27 mouse cellular contexts compared by ENCODE assay signal in genomic region chr14:55065391-55065790, GRCm38 (mm10). TPM values are rescaled to one million over a fixed set of nuclear protein-coding genes. Genes with fewer than 3 reads are reported as not detected.
DNase-seq lines count a peak whose midpoint lies in the region; ATAC-seq and TF ChIP-seq lines count a peak whose summit lies in the region.
"Had no signal": no experiment of that assay in that cellular context is flagged by ENCODE, and none has a peak within 500 bp of the region (broad histone marks: within the 10 kb centered on the region; RNA-seq: fewer than 3 reads in every experiment).

No protein-coding gene starts in this region.

- H3K27ac ChIP-seq in forebrain, postnatal 0 days (ENCODE audit: low read depth, low read length) = peak overlapping the region; percentile 50
- H3K27ac ChIP-seq in forebrain, embryonic 10.5 days = no peak overlapping the region
- 0 out of 2 replicates have a peak overlapping the region, but pooled peaks have one; percentile 18 for H3K27ac ChIP-seq in midbrain, postnatal 0 days (ENCODE audit: low read depth, low read length)
- H3K27ac ChIP-seq in midbrain, embryonic 13.5 days = no peak overlapping the region
- H3K27ac ChIP-seq: embryonic facial prominence, embryonic 15.5 days; hindbrain, embryonic 15.5 days; kidney, postnatal 0 days; limb, embryonic 12.5 days; macrophage; neural tube, embryonic 15.5 days had no signal

- H3K4me3 ChIP-seq in forebrain, postnatal 0 days (ENCODE audit: low read depth, low read length) = no peak overlapping the region
- no peak overlapping the region for H3K4me3 ChIP-seq in forebrain, embryonic 10.5 days
- no peak overlapping the region for H3K4me3 ChIP-seq in midbrain, postnatal 0 days (ENCODE audit: low read depth, low read length)
- no peak overlapping the region for H3K4me3 ChIP-seq in midbrain, embryonic 13.5 days (replicated peaks)
- H3K4me3 ChIP-seq: embryonic facial prominence, embryonic 15.5 days; forebrain, embryonic 13.5 days; hindbrain, embryonic 15.5 days; limb, embryonic 12.5 days; neural tube, embryonic 15.5 days had no signal

- ATAC-seq in forebrain, postnatal 0 days = no peak
- ATAC-seq in midbrain, postnatal 0 days (ENCODE audit: low FRiP score) = no peak
- ATAC-seq in midbrain, embryonic 13.5 days = no peak
- ATAC-seq: forebrain, embryonic 13.5 days; lung, postnatal 0 days; midbrain, embryonic 16.5 days; Patski had no signal

- H3K27me3 ChIP-seq in forebrain, postnatal 0 days (ENCODE audit: insufficient read depth, low read length) = no peaks in the 10 kb centered on the region
- peaks cover 39% of the 10 kb centered on the region for H3K27me3 ChIP-seq in forebrain, embryonic 10.5 days (ENCODE audit: poor library complexity, severe bottlenecking)
- H3K27me3 ChIP-seq in midbrain, postnatal 0 days (ENCODE audit: insufficient read depth, low read length) = no peaks in the 10 kb centered on the region
- H3K27me3 ChIP-seq in midbrain, embryonic 13.5 days = no peaks in the 10 kb centered on the region
- H3K27me3 ChIP-seq: embryonic facial prominence, embryonic 15.5 days; forebrain, embryonic 13.5 days; hindbrain, embryonic 15.5 days; neural tube, embryonic 15.5 days; Patski had no signal

- WGBS in forebrain, postnatal 0 days = 84% methylated on average over 13 of the region's 13 CpGs
- WGBS in forebrain, embryonic 10.5 days = 92% methylated on average over 13 of the region's 13 CpGs
- 88% methylated on average over 13 of the region's 13 CpGs for WGBS in midbrain, postnatal 0 days
- 91% methylated on average over 13 of the region's 13 CpGs for WGBS in midbrain, embryonic 13.5 days

- H3K4me2 ChIP-seq in forebrain, postnatal 0 days (ENCODE audit: low read depth) = no peak overlapping the region
- H3K4me2 ChIP-seq in midbrain, postnatal 0 days (ENCODE audit: low read depth, low read length, poor library complexity, severe bottlenecking) = no peak overlapping the region
- H3K4me2 ChIP-seq in midbrain, embryonic 13.5 days (replicated peaks) = no peak overlapping the region
- H3K4me2 ChIP-seq: embryonic facial prominence, embryonic 15.5 days; forebrain, embryonic 13.5 days; heart, embryonic 11.5 days; hindbrain, embryonic 15.5 days; limb, embryonic 12.5 days; neural tube, embryonic 15.5 days had no signal

- no peak overlapping the region for H3K9ac ChIP-seq in forebrain, postnatal 0 days
- H3K9ac ChIP-seq in midbrain, postnatal 0 days (replicated peaks; ENCODE audit: low read length, poor library complexity, severe bottlenecking) = no peak overlapping the region
- no peak overlapping the region for H3K9ac ChIP-seq in midbrain, embryonic 13.5 days (replicated peaks)
- H3K9ac ChIP-seq: embryonic facial prominence, embryonic 15.5 days; forebrain, embryonic 13.5 days; hindbrain, embryonic 15.5 days; limb, embryonic 12.5 days; neural tube, embryonic 15.5 days had no signal

- peaks cover 20% of the 10 kb centered on the region; the same call in 1 of the 2 replicates for H3K4me1 ChIP-seq in forebrain, postnatal 0 days (ENCODE audit: insufficient read depth)
- peaks cover 26% of the 10 kb centered on the region for H3K4me1 ChIP-seq in forebrain, embryonic 10.5 days
- H3K4me1 ChIP-seq in midbrain, postnatal 0 days (ENCODE audit: insufficient read depth, low read length) = no peaks in the 10 kb centered on the region; the same call in 1 of the 2 replicates
- peaks cover 34% of the 10 kb centered on the region for H3K4me1 ChIP-seq in midbrain, embryonic 13.5 days (replicated peaks)

- no peaks in the 10 kb centered on the region for H3K9me3 ChIP-seq in forebrain, postnatal 0 days (ENCODE audit: low read length)
- H3K9me3 ChIP-seq in forebrain, embryonic 10.5 days = no peaks in the 10 kb centered on the region
- H3K9me3 ChIP-seq in midbrain, postnatal 0 days (ENCODE audit: low read length) = no peaks in the 10 kb centered on the region
- H3K9me3 ChIP-seq in midbrain, embryonic 13.5 days = no peaks in the 10 kb centered on the region
- H3K9me3 ChIP-seq: embryonic facial prominence, embryonic 15.5 days; forebrain, embryonic 13.5 days; G1E; hindbrain, embryonic 15.5 days; limb, embryonic 12.5 days; neural tube, embryonic 15.5 days had no signal

- peaks cover 79% of the 10 kb centered on the region for H3K36me3 ChIP-seq in forebrain, postnatal 0 days (ENCODE audit: insufficient read depth)
- H3K36me3 ChIP-seq in forebrain, embryonic 10.5 days (replicated peaks) = peaks cover 77% of the 10 kb centered on the region
- H3K36me3 ChIP-seq in midbrain, postnatal 0 days (ENCODE audit: insufficient read depth, low read length) = peaks cover 64% of the 10 kb centered on the region
- peaks cover 86% of the 10 kb centered on the region for H3K36me3 ChIP-seq in midbrain, embryonic 13.5 days
- H3K36me3 ChIP-seq: G1E had no signal

- no peak for TF ChIP-seq CTCF in forebrain, postnatal 0 days (IDR thresholded peaks at IDR 0.05; ENCODE audit: low read depth)
- no peak for TF ChIP-seq CTCF in midbrain, postnatal 0 days (IDR thresholded peaks at IDR 0.05)

- DNase-seq in cerebellum, adult 18-20 months = peak; percentile 47 to 57
- DNase-seq in cerebellum, adult 11-12 months = no peak
- no peak for DNase-seq in forebrain, postnatal 0 days
- DNase-seq in forebrain, embryonic 10.5 days (ENCODE audit: extremely low spot score, low spot score) = no peak
- DNase-seq in midbrain, postnatal 0 days (ENCODE audit: low spot score) = no peak
- no peak for DNase-seq in gastrocnemius, postnatal 4 days (ENCODE audit: low spot score in 2 of 2)
- DNase-seq: adrenal gland, adult 2 months; gastrocnemius, postnatal 10 days; kidney, adult 2 months; right cerebral cortex, postnatal 4 days; thymus, adult 2 months; thymus, postnatal 4 days had no signal

RNA-seq across cellular contexts. Expression of gene Zfhx2, which starts 26.7 kb away (rescaled TPM):
- 8.9 and 11.1 TPM in 2 replicates for total RNA-seq in forebrain, postnatal 0 days (2014; rRNA removed)
- polyA plus RNA-seq in forebrain, postnatal 0 days (2015; fragmentation: Nextera tagmentation; extraction: Ambion mirVana) = 2.7 and 7.5 TPM in 2 replicates
- polyA plus RNA-seq in forebrain, embryonic 10.5 days (2016; fragmentation: Nextera tagmentation; extraction: Ambion mirVana) = 8.1 and 9.2 TPM in 2 replicates
- 16.4 and 18.6 TPM in 2 replicates for total RNA-seq in midbrain, postnatal 0 days (2014; rRNA removed)
- 11.2 and 14.2 TPM in 2 replicates for polyA plus RNA-seq in midbrain, postnatal 0 days (2015; fragmentation: Nextera tagmentation; extraction: Ambion mirVana)
- polyA plus RNA-seq in midbrain, embryonic 13.5 days (2015; fragmentation: Nextera tagmentation; extraction: Ambion mirVana) = 35.5 and 39.9 TPM in 2 replicates
- 1 to 10 TPM; 2.9 to 4.0 TPM for total RNA-seq in gastrocnemius, postnatal 4 days (2021)

RNA-seq across cellular contexts. Expression of gene Thtpa, which starts 29.2 kb away (rescaled TPM):
- total RNA-seq in forebrain, postnatal 0 days (2014; rRNA removed) = 49.0 and 55.2 TPM in 2 replicates
- polyA plus RNA-seq in forebrain, postnatal 0 days (2015; fragmentation: Nextera tagmentation; extraction: Ambion mirVana) = 47.2 and 48.0 TPM in 2 replicates
- polyA plus RNA-seq in forebrain, embryonic 10.5 days (2016; fragmentation: Nextera tagmentation; extraction: Ambion mirVana) = 30.5 and 31.4 TPM in 2 replicates
- total RNA-seq in midbrain, postnatal 0 days (2014; rRNA removed) = 38.0 and 42.1 TPM in 2 replicates
- 32.5 and 35.2 TPM in 2 replicates for polyA plus RNA-seq in midbrain, postnatal 0 days (2015; fragmentation: Nextera tagmentation; extraction: Ambion mirVana)
- 32.1 and 35.0 TPM in 2 replicates for polyA plus RNA-seq in midbrain, embryonic 13.5 days (2015; fragmentation: Nextera tagmentation; extraction: Ambion mirVana)
- total RNA-seq in gastrocnemius, postnatal 4 days (2021) = 10 to 100 TPM; 12.9 to 14.0 TPM

RNA-seq across cellular contexts. Expression of gene Ap1g2, which starts 41.0 kb away (rescaled TPM):
- total RNA-seq in forebrain, postnatal 0 days (2014; rRNA removed) = 11.3 and 12.8 TPM in 2 replicates
- 4.2 and 5.5 TPM in 2 replicates for polyA plus RNA-seq in forebrain, postnatal 0 days (2015; fragmentation: Nextera tagmentation; extraction: Ambion mirVana)
- 16.4 and 18.5 TPM in 2 replicates for polyA plus RNA-seq in forebrain, embryonic 10.5 days (2016; fragmentation: Nextera tagmentation; extraction: Ambion mirVana)
- 8.2 and 11.6 TPM in 2 replicates for total RNA-seq in midbrain, postnatal 0 days (2014; rRNA removed)
- 6.6 and 8.9 TPM in 2 replicates for polyA plus RNA-seq in midbrain, postnatal 0 days (2015; fragmentation: Nextera tagmentation; extraction: Ambion mirVana)
- 7.9 and 8.2 TPM in 2 replicates for polyA plus RNA-seq in midbrain, embryonic 13.5 days (2015; fragmentation: Nextera tagmentation; extraction: Ambion mirVana)
- 1 to 10 TPM; 6.5 to 8.3 TPM for total RNA-seq in gastrocnemius, postnatal 4 days (2021)

RNA-seq across cellular contexts. Expression of gene Ngdn, which starts 50.1 kb away (rescaled TPM):
- total RNA-seq in forebrain, postnatal 0 days (2014; rRNA removed) = 24.2 and 36.8 TPM in 2 replicates
- 47.9 and 51.3 TPM in 2 replicates for polyA plus RNA-seq in forebrain, postnatal 0 days (2015; fragmentation: Nextera tagmentation; extraction: Ambion mirVana)
- polyA plus RNA-seq in forebrain, embryonic 10.5 days (2016; fragmentation: Nextera tagmentation; extraction: Ambion mirVana) = 102 and 104 TPM in 2 replicates
- total RNA-seq in midbrain, postnatal 0 days (2014; rRNA removed) = 20.9 and 29.6 TPM in 2 replicates
- polyA plus RNA-seq in midbrain, postnatal 0 days (2015; fragmentation: Nextera tagmentation; extraction: Ambion mirVana) = 44.3 and 48.1 TPM in 2 replicates
- polyA plus RNA-seq in midbrain, embryonic 13.5 days (2015; fragmentation: Nextera tagmentation; extraction: Ambion mirVana) = 60.4 and 62.7 TPM in 2 replicates
- total RNA-seq in gastrocnemius, postnatal 4 days (2021) = 10 to 100 TPM; 29.2 to 32.7 TPM

RNA-seq across cellular contexts. Expression of gene Jph4, which starts 51.3 kb away (rescaled TPM):
- total RNA-seq in forebrain, postnatal 0 days (2014; rRNA removed) = 156 and 160 TPM in 2 replicates
- polyA plus RNA-seq in forebrain, postnatal 0 days (2015; fragmentation: Nextera tagmentation; extraction: Ambion mirVana) = 47.4 and 55.3 TPM in 2 replicates
- 0.31 and 0.56 TPM in 2 replicates for polyA plus RNA-seq in forebrain, embryonic 10.5 days (2016; fragmentation: Nextera tagmentation; extraction: Ambion mirVana)
- 158 and 182 TPM in 2 replicates for total RNA-seq in midbrain, postnatal 0 days (2014; rRNA removed)
- 41.7 and 45.1 TPM in 2 replicates for polyA plus RNA-seq in midbrain, postnatal 0 days (2015; fragmentation: Nextera tagmentation; extraction: Ambion mirVana)
- 18.2 and 19.9 TPM in 2 replicates for polyA plus RNA-seq in midbrain, embryonic 13.5 days (2015; fragmentation: Nextera tagmentation; extraction: Ambion mirVana)
- 1 to 10 TPM; 1.3 to 2.0 TPM for total RNA-seq in gastrocnemius, postnatal 4 days (2021)
- total RNA-seq: hematopoietic stem cell, adult 5-6 weeks had no signal
- polyA plus RNA-seq: G1E; liver, embryonic 16.5 days; macrophage had no signal

Comparison
In these comparisons a context has a peak if more than half of its experiments do, and no peak if none do; other contexts are left out.
1. DNase-seq: peak in cerebellum, adult 18-20 months (2 of 2); none in cerebellum, adult 11-12 months (single experiment), forebrain, postnatal 0 days (single experiment), forebrain, embryonic 10.5 days (single experiment), midbrain, postnatal 0 days (single experiment) and gastrocnemius, postnatal 4 days (0 of 2).
2. H3K27ac ChIP-seq: peak in forebrain, postnatal 0 days (single experiment) and midbrain, postnatal 0 days (single experiment); none in forebrain, embryonic 10.5 days (single experiment) and midbrain, embryonic 13.5 days (single experiment).